Mouse (Mus musculus): Measurements from ENCODE around the gene Ctnna2.

Ctnna2 gene

DNA sequence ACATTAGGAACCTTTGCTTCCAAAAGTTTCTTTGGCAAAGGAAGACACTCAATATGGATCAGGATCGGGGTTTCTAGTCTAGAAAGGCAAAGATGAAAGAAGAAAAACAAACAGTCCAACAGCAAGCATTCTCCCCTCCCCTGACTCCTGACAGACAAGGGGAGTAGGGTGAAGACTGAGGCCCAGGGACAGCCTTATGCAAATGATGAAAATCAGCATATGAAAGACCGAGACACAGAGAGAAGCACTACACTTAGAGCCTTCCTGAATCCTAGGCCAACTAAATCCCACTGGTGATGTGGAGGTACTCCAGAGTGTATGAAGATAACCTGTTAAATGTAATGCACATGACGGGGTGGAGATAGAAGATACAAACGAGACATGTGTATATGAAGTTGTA lies 787.9 kb downstream of the Ctnna2 start:
- in situ Hi-C loops (cut with MboI; ENCODE audit: unreplicated experiment in 2 of 2), result no loop called here

DNA sequence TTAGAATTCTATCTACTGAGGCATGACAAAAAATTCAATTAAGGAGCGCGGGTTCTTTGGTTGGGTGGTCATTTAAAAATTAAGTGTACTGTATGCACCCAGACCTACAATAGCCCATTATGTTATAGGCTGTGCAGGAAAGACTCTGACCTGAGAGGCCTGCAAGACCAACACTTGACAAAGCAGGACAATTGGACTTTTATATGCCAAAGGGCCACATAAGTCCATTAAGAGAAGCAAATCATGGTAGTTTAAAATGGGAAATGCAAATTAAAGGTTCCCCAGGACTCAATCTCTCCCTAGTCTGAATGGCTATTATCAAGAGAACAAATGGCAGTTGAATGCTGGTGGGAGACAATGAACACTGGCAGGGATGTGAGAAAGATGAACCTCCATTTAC lies 790.9 kb downstream of the Ctnna2 start:
- in situ Hi-C loops (cut with MboI; ENCODE audit: unreplicated experiment in 2 of 2), result no loop called here

- in situ Hi-C loops (cut with MboI; ENCODE audit: unreplicated experiment in 2 of 2), result no loop called here
These were observed 793.7 kb downstream of the Ctnna2 start for GRCm38 (mm10) chr6:77185751-77186150.

DNA sequence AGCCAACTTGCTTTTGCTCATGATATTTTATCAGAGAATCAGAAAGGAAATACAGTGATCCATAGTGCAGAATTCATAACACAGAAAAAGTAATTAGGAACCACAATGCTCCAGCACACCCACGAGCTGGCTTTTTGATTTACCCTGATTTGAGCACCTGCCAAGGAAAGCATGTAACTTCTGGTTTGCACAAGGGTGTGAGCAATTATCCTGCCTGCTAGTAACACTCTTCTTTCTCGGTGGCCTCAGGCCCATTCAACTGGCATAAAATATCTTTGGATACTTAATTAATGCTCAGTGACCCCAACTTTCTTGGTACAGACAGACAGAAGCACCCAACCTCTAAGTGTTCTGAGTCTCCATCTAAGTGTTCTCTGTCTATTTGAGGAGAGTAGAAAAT lies 794.6 kb downstream of the Ctnna2 start:
- in situ Hi-C loops (cut with MboI; ENCODE audit: unreplicated experiment in 2 of 2), result no loop called here

- in situ Hi-C loops (cut with MboI; ENCODE audit: unreplicated experiment in 2 of 2), result no loop called here
These were observed 803.7 kb downstream of the Ctnna2 start for GRCm38 (mm10) chr6:77175764-77176163.

GRCm38 (mm10) chr6:77157028-77157427 lies 822.5 kb downstream of the Ctnna2 start:
- in situ Hi-C loops (cut with MboI; ENCODE audit: unreplicated experiment in 2 of 2), result no loop called here

GRCm38 (mm10) chr6:77139306-77139920 lies 840.1 kb downstream of the Ctnna2 start:
- in situ Hi-C loops (cut with MboI; ENCODE audit: unreplicated experiment in 2 of 2), result no loop called here

DNA sequence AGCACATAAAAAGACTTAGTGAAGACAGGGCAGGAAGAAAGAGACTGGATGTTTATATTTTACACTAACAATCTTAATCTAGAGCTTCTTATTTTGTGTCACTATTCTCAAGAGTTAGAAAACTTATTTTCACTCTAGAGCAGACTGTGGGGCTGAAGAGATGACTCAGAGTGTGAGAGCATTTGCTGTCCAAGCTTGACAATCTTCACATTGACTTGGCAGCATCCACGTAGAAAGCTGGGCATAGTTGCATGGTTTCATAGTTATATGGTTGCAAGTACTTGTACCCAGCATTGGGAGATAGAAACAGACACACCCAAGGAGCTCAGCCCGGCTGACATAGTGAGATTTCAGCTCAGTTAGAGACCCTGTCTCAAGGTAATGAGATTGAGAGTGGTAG lies 858.6 kb downstream of the Ctnna2 start:
- in situ Hi-C loops (cut with MboI; ENCODE audit: unreplicated experiment in 2 of 2), result no loop called here

DNA sequence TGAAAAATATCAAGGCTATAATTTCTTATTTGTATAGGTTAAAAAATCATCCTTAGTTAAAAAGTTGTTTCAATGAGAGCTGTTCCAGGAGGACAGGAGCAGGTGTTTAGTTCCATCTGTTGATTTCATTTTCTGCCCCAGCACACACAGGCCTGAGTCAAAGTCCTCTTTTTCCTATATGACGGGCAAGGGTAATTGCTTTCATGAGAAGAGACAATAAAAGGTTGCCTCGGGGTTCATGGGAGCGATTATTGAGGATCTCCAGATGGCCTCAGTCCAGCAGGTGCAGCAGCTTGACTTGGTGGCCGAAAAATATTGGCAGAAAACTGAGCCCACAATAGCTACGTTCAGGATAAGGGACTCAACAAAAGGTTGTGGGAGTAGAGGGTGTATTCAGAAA lies 859.0 kb downstream of the Ctnna2 start:
- in situ Hi-C loops (cut with MboI; ENCODE audit: unreplicated experiment in 2 of 2), result no loop called here

DNA sequence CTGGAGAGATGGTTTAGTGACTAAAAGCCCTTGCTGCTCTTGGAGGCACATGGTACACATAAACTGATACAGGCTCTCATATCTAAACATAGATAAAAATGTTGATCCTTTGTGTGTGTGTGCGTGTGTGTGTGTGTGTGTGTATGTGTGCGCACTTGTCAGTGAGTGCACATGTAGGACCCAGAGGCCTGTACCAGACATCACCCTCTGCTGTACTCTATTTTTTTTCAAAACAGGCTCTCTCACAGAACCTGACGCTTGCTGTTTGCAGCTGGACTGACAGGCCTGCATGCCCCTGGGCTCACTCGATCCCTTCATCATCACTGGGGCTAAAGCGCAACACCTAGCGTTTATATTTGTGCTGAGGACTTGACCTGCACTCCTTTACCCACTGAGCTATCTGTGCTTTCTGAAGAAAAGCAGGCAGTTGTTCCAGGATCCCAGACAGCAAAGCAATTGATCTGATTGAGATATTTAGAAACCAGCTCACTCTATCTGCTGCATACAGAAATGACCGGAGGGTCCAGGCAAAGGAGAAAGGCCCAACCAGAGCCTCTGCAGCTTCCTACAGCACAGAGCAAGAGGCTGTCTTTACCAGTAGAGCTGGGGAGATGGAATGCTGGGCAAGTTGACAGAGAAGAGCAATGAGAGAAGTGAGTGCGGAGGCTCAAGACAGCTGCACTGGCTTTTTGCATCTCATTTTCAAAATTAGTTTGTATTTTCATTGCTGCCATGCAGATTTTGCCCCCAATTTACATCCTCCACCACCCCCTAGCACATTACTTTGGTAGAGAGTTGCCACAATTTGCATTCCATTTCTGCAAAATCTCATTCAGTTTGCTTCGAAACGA lies 870.2 kb downstream of the Ctnna2 start:
- in situ Hi-C loops (cut with MboI; ENCODE audit: unreplicated experiment in 2 of 2), result no loop called here

DNA sequence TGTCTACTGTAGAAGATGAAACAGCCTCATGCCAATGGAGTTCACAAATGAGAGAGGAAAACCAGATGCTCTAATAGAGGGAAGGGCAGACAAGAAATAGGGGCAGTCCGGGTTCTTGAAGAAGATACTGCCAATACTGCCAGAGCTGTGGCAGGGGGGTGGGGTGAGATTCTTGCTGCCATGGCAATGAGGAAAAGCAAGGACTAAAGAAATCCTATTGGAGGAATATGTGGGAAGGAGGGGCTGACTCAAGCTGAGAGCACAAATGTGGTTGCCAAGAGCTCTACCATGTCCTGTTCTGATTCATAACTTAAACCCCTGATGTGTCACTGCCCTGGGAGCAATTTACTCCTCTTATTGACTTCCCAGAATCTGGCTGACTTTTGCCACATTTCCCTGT lies 878.5 kb downstream of the Ctnna2 start:
- in situ Hi-C loops (cut with MboI; ENCODE audit: unreplicated experiment in 2 of 2), result no loop called here

GRCm38 (mm10) chr6:77098540-77098939 lies 881.0 kb downstream of the Ctnna2 start:
- in situ Hi-C loops (cut with MboI; ENCODE audit: unreplicated experiment in 2 of 2), result no loop called here

DNA sequence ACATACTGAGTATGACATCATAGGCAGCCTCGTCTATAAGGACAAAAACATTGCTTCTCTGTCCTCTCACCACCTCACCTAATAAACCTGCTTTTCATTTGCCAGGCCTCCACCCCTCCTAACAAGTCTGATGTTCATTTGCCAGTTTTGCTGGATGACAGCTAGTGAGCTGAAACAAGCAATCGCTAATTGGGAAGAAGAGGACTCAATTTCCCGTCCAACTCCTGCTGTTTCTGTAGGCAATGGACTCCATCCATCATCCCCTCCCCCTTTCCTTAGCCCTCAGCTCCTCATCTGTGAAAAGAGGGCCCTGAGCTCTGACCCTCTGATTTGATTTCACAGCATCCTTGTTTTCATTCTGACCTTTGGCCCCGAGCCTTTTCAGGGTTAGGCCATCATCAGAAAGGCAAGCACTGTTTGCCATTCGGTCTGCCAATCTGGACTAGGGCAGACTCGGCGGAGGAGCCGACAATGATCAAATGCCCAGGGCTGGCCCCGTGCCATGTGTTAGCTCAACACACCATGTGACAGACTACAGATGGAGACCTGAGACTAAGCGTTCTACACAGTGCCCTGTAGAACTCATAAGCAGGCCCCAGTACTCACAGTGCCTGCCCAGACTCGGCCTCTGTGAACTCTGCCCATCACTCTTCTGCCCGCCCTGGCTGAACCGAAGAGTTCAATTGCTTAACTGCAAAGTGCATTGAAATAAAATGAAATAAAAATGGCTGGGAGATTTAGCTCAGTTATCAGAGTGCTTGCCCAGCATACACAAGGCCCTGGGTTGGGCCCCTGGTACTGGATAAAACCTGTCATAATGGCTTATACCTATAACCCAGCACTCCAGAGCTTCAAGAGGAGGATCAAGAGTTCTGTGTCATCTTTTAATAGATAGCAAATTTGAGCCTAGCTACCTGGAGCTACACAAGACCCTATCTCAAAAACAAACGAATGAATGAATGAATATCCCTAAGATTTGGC lies 903.8 kb downstream of the Ctnna2 start:
- in situ Hi-C loops (cut with MboI; ENCODE audit: unreplicated experiment in 2 of 2), result no loop called here

DNA sequence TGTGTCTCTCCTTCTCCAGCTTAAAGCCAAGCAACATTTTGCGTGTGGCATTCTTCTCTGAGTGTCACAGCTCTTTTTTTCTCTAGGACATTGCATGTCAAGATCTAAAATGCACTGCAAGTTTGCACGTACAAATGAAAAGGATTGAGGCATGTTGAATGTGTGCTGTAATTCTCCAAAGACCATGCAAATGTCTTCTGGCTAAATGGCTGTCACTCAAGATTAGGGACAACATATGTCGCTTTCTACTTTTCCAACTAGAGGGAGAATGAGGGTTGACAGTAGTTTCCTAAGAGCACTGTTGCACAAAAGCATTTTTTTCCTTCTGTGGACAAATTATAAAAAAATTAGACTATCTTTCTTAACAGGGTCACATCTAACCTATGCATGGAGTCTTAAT lies 909.9 kb downstream of the Ctnna2 start:
- in situ Hi-C loops (cut with MboI; ENCODE audit: unreplicated experiment in 2 of 2), result no loop called here

DNA sequence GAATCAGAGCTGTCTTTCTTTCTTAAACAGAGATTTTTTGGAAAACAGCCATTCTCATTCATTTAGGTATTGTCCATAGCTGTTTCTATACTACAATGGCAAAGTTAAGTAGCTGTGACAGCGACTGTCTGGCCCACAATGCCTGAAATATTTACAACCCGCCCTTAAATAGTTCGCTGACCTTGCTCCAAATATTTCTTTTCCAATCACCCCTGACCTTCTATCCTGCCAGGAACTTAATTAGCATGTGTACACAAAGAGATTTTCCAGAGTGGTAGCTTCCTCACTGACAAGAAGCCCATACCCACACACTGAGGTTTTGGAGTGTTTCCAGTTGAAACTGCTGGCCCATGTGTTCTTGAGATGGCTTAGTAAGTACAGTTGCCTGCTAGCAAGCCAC lies 928.8 kb downstream of the Ctnna2 start:
- in situ Hi-C loops (cut with MboI; ENCODE audit: unreplicated experiment in 2 of 2), result no loop called here

DNA sequence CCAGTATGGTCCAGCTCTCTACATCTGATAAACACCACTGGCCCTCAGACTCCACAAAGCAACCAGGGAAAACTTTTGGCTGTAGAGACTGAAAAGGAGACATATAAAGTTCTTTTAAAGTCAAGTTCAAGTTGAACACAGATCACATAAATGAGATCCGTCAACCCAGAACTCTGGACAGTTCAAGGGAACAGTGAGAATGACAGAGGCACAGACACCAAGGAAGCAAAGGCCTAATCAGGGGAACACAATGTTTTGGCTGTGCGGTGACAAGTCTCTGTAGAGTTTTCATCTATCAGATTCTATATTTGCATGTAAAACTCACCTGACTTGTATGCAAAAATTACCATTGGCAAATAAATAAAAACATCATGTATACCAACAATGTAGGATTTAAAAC lies 929.3 kb downstream of the Ctnna2 start:
- in situ Hi-C loops (cut with MboI; ENCODE audit: unreplicated experiment in 2 of 2), result no loop called here

- in situ Hi-C loops (cut with MboI; ENCODE audit: unreplicated experiment in 2 of 2), result no loop called here
These were observed 931.9 kb downstream of the Ctnna2 start for GRCm38 (mm10) chr6:77047568-77047967.

GRCm38 (mm10) chr6:77025066-77025465 lies 954.4 kb downstream of the Ctnna2 start:
- in situ Hi-C loops (cut with MboI; ENCODE audit: unreplicated experiment in 2 of 2), result no loop called here

DNA sequence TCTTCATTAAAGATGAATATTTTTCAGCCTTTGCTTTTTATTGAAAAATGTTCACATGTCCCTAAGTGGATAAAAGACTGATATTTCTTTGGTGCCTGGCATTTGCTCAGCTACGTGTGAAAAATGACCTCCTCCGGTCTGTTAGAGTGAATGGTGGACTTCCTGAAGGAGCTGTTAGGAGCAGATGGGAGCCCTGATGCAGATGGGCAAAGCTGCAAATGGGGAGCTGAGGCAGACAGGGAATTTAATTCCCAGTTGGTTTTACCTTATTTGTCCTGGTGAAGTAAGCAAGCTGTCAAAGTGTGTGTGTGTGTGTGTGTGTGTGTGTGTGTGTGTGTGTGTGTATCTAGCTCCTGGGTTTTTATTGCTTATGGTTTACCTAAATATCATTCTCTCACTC lies 966.3 kb downstream of the Ctnna2 start:
- in situ Hi-C loops (cut with MboI; ENCODE audit: unreplicated experiment in 2 of 2), result no loop called here

DNA sequence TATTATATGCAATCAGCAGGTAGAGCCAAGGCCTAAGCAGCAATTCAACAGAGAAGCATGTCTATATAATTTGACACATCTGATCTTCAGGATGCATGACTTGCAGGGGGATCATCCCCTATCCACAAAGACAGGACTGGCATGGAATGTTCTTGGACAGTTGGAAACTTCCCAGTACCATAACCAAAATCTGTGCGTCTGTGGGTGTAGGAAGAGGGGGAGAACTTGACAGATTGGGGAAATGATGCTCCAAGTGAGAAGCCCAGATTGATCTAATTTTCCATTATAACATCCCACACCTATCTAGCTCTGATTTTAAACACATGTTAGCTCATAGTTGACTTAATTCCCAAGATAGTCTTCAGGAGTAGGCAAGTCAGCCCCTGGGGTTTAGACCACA lies 968.5 kb downstream of the Ctnna2 start:
- in situ Hi-C loops (cut with MboI; ENCODE audit: unreplicated experiment in 2 of 2), result no loop called here

DNA sequence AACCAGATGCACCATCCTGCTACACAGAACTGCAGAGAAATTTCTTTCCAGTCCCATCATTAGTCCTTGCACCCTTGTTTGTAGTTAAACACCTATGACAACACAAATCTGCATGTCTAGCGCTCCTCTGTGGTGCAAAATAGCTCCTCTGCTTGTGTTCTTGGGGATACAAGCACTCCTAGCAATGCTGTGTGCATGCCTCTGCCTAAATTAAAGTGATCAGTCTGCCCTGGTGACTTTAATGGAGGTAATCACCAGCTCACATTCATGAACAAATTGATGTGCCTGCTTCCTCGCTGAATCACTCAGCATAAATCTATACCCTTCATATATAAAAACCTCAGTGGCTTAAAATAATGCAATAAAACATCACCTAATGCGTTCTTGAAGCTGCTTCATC lies 987.4 kb downstream of the Ctnna2 start:
- in situ Hi-C loops (cut with MboI; ENCODE audit: unreplicated experiment in 2 of 2), result no loop called here

Measured in v-Abl transformed pro-B cells (cell line).